Mouse (Mus musculus): ENCODE measurements around the gene Ccdc6.

Gene Ccdc6

DNA sequence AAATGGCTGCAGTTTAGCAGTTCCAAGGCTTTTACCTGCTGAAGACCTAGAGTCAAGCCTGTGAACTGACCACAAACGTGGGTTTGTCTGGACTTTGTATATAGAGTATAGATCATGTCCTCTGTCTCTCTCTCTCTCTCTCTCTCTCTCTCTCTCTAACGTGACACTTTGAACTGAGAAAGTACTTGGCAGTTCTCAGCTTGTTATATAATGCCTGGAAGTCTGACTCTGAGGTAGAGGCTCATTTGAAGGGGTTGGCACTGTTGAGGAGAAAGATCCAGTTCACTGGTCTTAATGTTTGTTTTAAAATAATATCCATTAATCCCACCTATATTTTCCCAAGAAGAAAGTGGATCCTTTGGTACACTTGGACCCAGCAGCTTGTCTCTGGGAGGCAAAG lies 141.0 kb downstream of the Ccdc6 start:
- in situ Hi-C loops (cut with MboI; ENCODE audit: low pct_unique_long_range_greater_than_20kb in 1 of 2, low sequenced_read_pairs in 2 of 2, unreplicated experiment in 1 of 2), result no loop called here

All from mouse embryonic stem cell (cell line).